Mouse (Mus musculus) kidney, adult 2 months (tissue): ENCODE results near the gene Vmn2r53. TPM values are rescaled to one million over a fixed set of nuclear protein-coding genes. Genes with fewer than 3 reads are reported as not detected.
"Not testable (repeated sequence)": the region's sequence is repeated elsewhere in the genome, so short reads cannot be mapped to it uniquely, and the experiment has no call there.

ENCODE experiments used
- DNase-seq: peaks from one replicate; pipeline ENCODE4 v3.0.0; 2021
- H3K27ac ChIP-seq: fragments of 200-500 bp; 2 replicates; pipeline ENCODE4 v1.5.1; 2012; ENCODE audit warnings: low read depth, low read length, control low read depth, inconsistent platforms; ENCODE audit not compliant: insufficient read depth
- H3K27me3 ChIP-seq: fragments of 200-500 bp; replicated peaks from 2 replicates; pipeline ENCODE4 v1.6.1; 2012; ENCODE audit warnings: mild to moderate bottlenecking, moderate library complexity, low read length, inconsistent platforms; ENCODE audit not compliant: control insufficient read depth, insufficient read depth
- H3K36me3 ChIP-seq: fragments of 200-500 bp; 2 replicates; pipeline ENCODE4 v1.6.1; 2012; ENCODE audit warnings: mild to moderate bottlenecking, moderate library complexity, low read length, inconsistent platforms; ENCODE audit not compliant: control insufficient read depth, insufficient read depth
- H3K4me1 ChIP-seq: fragments of 200-500 bp; 2 replicates; pipeline ENCODE4 v1.6.1; 2011; ENCODE audit warnings: low read length; ENCODE audit not compliant: control insufficient read depth, insufficient read depth
- H3K4me3 ChIP-seq: fragments of 200-500 bp; 2 replicates; pipeline ENCODE4 v1.5.1; 2011; ENCODE audit warnings: mild to moderate bottlenecking, low read depth, low read length, control low read depth; ENCODE audit not compliant: insufficient read depth
- CTCF ChIP-seq: fragments of 200-500 bp; conservative IDR thresholded peaks from 2 replicates; pipeline ENCODE4 v1.5.1; 2011; ENCODE audit warnings: low read depth, mild to moderate bottlenecking, control low read depth, low read length, moderate library complexity, mixed read lengths; ENCODE audit not compliant: insufficient read depth, insufficient read length
- POLR2A ChIP-seq: fragments of 200-500 bp; IDR thresholded peaks from one replicate; pipeline ENCODE4 v1.6.1; 2011; ENCODE audit warnings: low read depth, low read length, control low read depth
- WGBS: fragments of 180-500 bp; shearing (Covaris S2); methylation state at CpG from one replicate; pipeline ENCODE4 v1.1.7; 2018; 5-methylcytosine and 5-hydroxymethylcytosine counted together
- polyA plus RNA-seq: library from polyadenylated mRNA; depleted of rRNA; stranded (reverse); fragments of >200 nt; gene quantifications from 2 replicates; pipeline ENCODE4 v1.2.3, GENCODE M21; 2012; rRNA removed

Gene Vmn2r53
- not detected in 2 replicates for polyA plus RNA-seq

- TF ChIP-seq CTCF = no peak
- no peak for TF ChIP-seq POLR2A
- Histone ChIP-seq H3K4me1 (no peaks in the 10 kb centered on the region), H3K27ac (no peak within 1 kb of the TSS), H3K36me3 (no peaks in the 10 kb centered on the region), H3K27me3 (no peaks in the 10 kb centered on the region), H3K4me3 (no peak within 1 kb of the TSS)
- DNase-seq = no peak
Observed at GRCm38 (mm10) chr7:12608688-12609087, at the start of gene Vmn2r53. TSS of gene Vmn2r53 (minus strand) at chr7:12608788.

GRCm38 (mm10) chr7:12640219-12640618 is 31.6 kb upstream of the Vmn2r53 start, which contains the start of gene Vmn2r54:
TSS of gene Vmn2r54 (minus strand) at chr7:12640319.
- not testable (repeated sequence) for DNase-seq, H3K36me3 ChIP-seq, H3K27ac ChIP-seq, H3K27me3 ChIP-seq, H3K4me1 ChIP-seq, H3K4me3 ChIP-seq
- WGBS = 76% methylated on average over 3 of the region's 4 CpGs

Other genes with a start within 250 kb of the Vmn2r53 start
- not detected in 2 replicates for gene Vmn1r84, start 239.5 kb downstream of the Vmn2r53 start, polyA plus RNA-seq
- 0.92 and 0.98 TPM in 2 replicates for gene Zfp551, start 186.0 kb downstream of the Vmn2r53 start, polyA plus RNA-seq
- gene Zfp606, start 130.5 kb downstream of the Vmn2r53 start, polyA plus RNA-seq = 2.6 TPM in 2 replicates
- gene 2900092C05Rik, start 96.3 kb downstream of the Vmn2r53 start, polyA plus RNA-seq = not detected in 2 replicates
- not detected in 2 replicates for gene Vmn2r54, start 31.5 kb upstream of the Vmn2r53 start, polyA plus RNA-seq
- gene Vmn2r55, start 76.2 kb upstream of the Vmn2r53 start, polyA plus RNA-seq = not detected in 2 replicates
- not detected in 2 replicates for gene Vmn2r56, start 126.2 kb upstream of the Vmn2r53 start, polyA plus RNA-seq
- gene Zscan18, start 194.8 kb upstream of the Vmn2r53 start, polyA plus RNA-seq = 0.59 and 0.88 TPM in 2 replicates
- 1.1 and 1.7 TPM in 2 replicates for gene Zfp329, start 210.1 kb upstream of the Vmn2r53 start, polyA plus RNA-seq
- 7.7 and 9.4 TPM in 2 replicates for gene Zfp110, start 226.0 kb upstream of the Vmn2r53 start, polyA plus RNA-seq